Mouse (Mus musculus): Measurements from ENCODE around the gene Pigg.
"Not testable (repeated sequence)": the region's sequence is repeated elsewhere in the genome, so short reads cannot be mapped to it uniquely, and the experiment has no call there.

Pigg gene

GRCm38 (mm10) chr5:108312224-108313064, at the start of gene Pigg:
Pigg (plus strand) TSS chr5:108312609.
- peak; percentile 91 to 93 for DNase-seq

- DNase-seq: no peak
Measured at GRCm38 (mm10) chr5:108262722-108263121, 49.7 kb upstream of the Pigg start.

- not testable (repeated sequence) for DNase-seq
Measured at GRCm38 (mm10) chr5:108263785-108264184, 48.6 kb upstream of the Pigg start.

- DNase-seq: no peak
Measured at GRCm38 (mm10) chr5:108266990-108267389, 45.4 kb upstream of the Pigg start.

- peak; percentile 87 to 90 for DNase-seq
Measured at GRCm38 (mm10) chr5:108268127-108269062, 44.0 kb upstream of the Pigg start, which contains the start of gene Dr1. Dr1 (plus strand) TSS chr5:108268897.

GRCm38 (mm10) chr5:108269063-108269810, 43.2 kb upstream of the Pigg start:
- peak in 1 of 2 experiments; percentile 14 for DNase-seq

GRCm38 (mm10) chr5:108269811-108270151, 42.6 kb upstream of the Pigg start:
- no peak for DNase-seq

- no peak for DNase-seq
Measured at GRCm38 (mm10) chr5:108270415-108270814, 42.0 kb upstream of the Pigg start.

- not testable (repeated sequence) for DNase-seq
Measured at GRCm38 (mm10) chr5:108271345-108271744, 41.1 kb upstream of the Pigg start.

- DNase-seq: no peak
Measured at GRCm38 (mm10) chr5:108286957-108287356, 25.5 kb upstream of the Pigg start.

- no peak for DNase-seq
Measured at GRCm38 (mm10) chr5:108301567-108301966, 10.8 kb upstream of the Pigg start.

- DNase-seq: peak in 1 of 2 experiments; percentile 5
Measured at GRCm38 (mm10) chr5:108313065-108313860, 854 bp downstream of the Pigg start.

GRCm38 (mm10) chr5:108331051-108331450, 18.6 kb downstream of the Pigg start:
- DNase-seq: no peak

GRCm38 (mm10) chr5:108337385-108337784, 25.0 kb downstream of the Pigg start:
- no peak for DNase-seq

GRCm38 (mm10) chr5:108338049-108338448, 25.6 kb downstream of the Pigg start:
- no peak for DNase-seq

- DNase-seq: no peak
Measured at GRCm38 (mm10) chr5:108343680-108344170, 31.3 kb downstream of the Pigg start.

GRCm38 (mm10) chr5:108345313-108346071, 33.1 kb downstream of the Pigg start:
- no peak for DNase-seq

- DNase-seq: no peak
Measured at GRCm38 (mm10) chr5:108347843-108348242, 35.4 kb downstream of the Pigg start.

- no peak for DNase-seq
Measured at GRCm38 (mm10) chr5:108349511-108350148, 37.2 kb downstream of the Pigg start.

- DNase-seq: no peak
Measured at GRCm38 (mm10) chr5:108354056-108354455, 41.6 kb downstream of the Pigg start.
